Mouse (Mus musculus): ENCODE data around the gene Slc25a27.
A peak's percentile ranks its signal among the peaks of the same experiment; 100 is the strongest.

The Slc25a27 gene

DNA sequence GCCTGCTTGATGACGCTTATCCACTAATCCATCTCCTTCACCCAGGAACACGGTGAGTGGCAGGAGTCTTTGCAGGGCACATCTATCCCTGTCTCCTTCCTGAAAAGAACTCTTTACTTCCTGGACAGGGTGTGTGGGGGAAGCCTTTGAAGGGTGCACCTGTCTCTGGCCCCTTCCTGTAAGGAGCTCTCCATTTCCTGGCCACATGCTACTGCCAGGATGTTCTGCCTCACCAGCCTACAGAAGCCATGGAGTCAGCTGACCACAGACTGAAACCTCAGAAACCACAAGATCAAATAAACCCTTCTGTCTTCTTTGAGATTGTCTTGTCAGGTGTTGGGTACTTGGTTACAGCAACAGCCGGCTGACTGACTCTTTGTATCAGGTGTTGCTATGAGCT lies 21.9 kb downstream of the Slc25a27 start:
- no peak for DNase-seq

DNA sequence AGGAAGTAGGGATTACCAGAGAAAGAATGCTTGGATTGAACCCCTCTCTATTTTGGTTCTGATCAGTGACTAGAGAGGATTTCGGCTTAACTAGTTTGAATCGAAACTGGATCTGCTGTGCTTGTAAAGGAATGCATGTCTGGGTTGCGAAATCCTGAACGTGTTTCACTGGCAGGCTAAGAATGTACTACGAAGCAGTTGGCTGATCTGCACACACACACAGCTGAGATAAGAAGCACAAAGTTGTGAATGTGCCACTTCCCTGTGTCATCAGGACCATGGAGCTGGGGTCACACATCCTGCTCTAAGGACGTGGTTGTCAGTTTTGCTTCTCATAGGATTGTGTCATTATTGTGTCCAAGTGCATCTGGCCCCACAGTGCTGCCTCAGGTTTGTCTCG lies 22.6 kb downstream of the Slc25a27 start:
- DNase-seq = no peak

DNA sequence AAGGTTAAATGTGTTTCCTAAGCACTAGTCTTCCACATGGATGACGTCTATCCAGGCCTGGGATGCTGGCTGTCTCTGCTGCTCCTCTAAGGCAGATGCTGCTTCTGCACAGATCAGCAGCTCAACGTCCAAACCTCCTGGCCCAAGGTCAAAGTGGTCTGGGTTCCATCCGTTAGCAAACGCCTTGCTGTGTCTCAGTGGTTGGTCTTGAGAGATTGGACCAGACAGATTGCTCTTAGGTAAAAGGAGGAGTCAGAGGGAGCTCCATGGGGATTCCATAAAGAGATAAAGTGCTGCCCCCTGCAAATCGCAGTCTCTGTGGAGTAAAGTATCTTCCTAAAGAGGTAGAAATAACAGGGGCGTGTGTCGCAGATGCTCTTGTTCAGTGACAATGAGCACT lies 23.8 kb downstream of the Slc25a27 start:
- DNase-seq = no peak

DNA sequence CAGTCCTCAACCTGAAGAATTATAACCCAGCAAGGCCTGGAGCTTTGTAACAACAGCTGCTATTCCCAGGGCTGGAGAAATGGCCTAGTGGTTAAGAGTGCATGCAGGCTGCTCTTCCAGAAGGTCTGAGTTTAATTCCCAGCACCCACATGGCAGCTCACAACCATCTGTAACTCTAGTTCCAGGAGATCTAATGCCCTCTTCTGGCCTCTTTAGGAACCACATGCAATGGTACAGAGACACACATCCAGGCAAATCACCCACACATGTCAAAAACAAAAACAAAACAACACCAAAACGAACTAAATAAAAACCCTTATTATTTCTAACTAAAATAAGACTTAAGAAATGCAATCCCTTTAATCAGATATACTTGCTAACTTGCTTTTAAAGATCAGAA lies 26.2 kb downstream of the Slc25a27 start:
- DNase-seq = no peak

DNA sequence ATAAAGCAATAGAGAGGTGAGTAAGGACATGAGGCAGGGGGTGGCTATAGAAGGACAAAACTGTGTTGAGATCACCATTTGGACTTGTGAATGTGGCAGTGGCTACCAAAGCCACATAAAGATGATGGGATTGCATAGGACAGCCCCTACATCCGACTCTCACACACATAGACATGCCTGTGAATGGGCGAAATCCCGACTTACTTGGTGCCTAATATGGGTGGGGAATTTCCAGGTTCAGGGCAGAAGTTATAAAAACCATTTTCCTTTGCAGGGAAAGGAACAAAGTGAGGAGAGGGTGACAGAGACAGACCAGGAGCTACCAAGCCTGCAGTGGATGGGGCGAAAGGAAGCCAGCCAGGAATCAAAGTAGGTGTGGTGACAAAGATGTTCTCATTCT lies 29.9 kb downstream of the Slc25a27 start:
- no peak for DNase-seq

DNA sequence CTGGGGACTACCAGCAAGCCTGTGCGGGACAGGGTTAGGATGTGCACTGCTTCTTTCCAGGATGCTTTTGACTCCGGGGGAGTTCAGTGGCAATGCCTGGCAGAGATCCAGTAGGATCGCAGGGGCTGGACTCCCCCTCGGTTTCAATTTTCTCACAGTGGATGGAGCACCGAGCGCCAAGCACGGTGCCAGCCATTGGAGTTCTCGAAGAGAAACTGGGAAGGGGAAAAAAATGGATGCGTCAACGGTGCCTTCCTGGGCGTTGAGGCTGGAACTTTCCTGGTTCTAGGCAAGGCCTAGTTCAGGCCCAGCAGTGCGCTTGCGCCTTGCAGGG lies 36.6 kb downstream of the Slc25a27 start:
- no peak for DNase-seq

DNA sequence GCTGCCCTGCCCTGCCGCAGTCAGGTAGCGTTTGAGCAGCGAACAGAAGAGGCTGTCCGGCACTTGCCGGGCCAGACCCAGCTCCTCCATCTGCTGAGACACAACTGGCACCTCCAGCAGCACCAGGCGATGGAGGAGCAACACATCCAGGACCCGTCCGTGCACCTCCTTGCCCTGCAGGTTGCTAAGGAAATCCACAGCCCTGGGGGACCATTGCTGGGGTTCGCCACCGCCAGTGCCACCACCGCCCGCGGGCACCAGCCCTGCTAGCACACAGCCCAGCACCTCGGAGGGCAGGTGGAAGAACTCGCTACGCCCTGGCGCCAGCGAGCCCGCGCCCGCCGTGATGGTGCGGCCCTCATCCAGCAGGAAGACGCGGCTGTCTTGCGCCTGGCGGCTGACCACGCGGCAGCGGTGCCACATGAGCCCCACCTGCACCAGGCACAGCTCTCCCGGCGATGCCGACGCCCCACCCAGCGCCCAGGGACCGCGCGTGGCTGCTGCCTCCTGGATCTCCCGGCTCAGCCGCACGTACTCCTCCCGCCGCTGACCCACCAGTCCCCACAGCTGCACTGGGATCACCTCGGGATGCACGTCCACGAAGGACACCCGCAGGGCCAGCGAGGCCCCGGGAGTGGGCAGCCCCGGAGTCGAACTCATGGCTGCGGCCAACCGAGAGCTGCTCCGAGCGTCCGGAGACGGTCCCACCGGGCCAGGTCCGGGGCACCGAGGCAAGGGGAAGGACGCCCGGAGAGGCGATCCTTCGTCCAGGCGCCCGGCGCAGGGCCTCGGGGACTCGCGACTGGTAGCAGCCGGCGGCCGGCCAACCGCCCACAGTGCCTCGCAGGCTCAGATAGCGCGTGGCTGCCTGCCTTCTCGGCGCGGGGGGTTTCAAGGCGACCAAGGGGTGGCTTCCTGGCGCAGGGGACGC lies 37.3 kb downstream of the Slc25a27 start, which contains the start of gene Tdrd6:
TSS of gene Tdrd6 (minus strand) at position 804 of the 931 bp plus-strand sequence.
- DNase-seq = no peak

DNA sequence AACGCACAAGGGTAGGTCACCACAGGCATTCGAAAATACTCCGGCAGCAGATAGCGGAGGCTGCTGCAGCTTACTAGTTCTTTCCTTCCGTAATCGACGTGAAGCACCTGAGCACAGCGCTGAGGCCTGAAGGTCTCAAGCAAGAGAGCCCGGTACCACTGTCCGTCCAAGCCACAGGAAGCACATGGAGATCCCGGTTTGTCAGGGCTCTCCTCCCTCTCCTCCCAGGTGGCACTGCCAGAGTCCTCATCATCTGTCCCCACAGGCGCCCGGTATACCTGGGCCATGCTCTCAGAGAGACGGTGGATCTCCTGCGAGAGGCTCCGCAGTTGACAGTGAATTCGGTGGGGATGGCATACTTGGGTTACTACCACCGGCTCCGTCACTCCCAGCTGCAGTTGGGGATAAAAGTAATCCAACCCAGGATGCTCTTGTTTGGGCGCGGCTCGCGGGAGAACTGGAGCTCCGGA lies 38.0 kb downstream of the Slc25a27 start:
- no peak for DNase-seq

DNA sequence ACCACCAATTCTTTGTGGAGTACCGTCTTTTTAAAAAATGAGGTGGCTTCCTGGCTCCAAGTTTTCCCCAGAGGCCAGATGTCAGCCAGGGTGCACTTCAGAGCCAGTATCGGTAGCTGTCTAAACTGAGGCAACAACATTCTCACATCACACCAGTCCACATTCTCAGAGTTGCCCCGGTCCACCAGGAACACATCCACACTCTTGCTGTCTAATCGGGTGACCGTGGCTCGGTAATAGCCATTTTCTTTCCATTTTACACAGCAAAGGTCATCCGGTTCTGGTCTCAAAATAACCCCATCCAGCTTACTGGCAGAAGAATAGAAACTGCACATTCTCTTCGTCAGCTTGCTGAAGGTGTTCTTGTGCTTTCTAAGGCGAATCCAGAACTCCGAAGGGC lies 38.8 kb downstream of the Slc25a27 start:
- no peak for DNase-seq

DNA sequence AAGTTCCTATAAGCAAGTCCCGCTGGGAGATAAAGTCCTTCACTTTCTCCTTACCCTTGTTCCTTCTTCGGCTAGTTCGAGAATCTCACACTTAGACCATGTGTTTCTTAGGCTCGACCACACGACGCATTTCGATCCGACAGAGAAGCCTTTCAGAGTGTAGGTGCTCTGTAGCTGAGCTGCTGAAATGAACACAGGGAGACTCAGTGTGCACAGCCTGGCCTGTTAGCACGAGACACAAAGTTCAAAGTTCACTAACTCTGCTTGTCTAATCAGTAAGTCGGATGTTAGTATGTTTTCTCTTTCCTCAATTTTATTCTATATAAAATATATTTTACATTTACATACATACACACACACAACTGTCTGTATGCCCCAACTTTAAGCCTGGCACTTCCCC lies 44.9 kb downstream of the Slc25a27 start:
- no peak for DNase-seq

DNA sequence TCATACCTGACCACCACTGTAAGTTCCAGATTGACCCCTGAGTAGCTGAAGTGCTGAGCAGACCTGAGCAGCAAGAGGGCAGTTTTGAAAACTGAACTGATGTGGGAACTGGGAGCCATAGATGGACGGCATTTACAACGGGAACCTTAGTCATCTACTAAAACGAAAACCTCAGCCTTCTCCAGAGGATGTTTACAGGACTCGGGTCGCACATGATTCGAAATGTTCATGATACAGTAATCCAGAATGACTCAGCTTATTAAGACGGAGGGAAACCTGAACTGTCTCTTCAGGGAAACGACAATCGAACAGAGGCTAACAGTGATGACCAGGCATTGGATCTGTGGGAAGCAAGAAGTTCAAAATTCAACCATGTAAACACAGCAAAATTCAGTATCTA lies 47.9 kb downstream of the Slc25a27 start:
- no peak for DNase-seq

DNA sequence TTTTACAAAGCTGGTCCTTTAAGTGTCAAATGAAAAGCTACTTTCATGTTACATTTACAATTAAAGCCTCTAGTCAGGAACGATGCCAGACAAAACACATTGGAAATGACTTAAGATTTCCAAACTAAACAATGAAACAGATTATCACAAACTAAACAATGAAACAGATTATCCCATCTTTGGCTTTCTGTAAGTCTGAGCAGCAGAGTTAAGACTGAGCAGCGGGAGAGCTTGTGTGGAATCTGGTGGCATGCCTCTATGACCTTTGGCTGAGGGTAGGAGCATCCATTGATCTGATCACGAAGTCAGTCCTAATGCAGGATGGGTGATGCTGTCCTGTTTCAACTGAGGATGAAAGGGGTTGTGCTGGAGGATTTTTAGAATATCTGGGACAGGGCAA lies 54.8 kb downstream of the Slc25a27 start:
- no peak for DNase-seq

DNA sequence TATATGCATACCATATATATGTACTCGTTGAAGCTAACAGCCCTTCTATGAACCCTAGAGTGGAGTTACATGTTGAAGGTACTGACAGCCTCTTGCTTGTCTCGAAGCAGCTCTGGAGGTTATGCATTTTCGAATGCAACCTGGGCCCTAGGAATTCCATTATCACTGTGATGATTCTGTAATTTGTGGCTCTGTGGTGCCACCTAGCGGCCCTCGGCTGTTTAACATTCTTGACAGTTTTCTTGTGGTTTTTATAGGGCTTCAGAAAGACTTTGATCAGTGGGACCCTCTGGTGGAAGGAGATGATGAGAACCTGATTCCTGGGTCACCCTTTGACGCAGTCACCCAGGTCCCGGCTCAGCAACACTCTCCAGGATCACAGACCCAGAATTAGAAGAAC lies 55.4 kb downstream of the Slc25a27 start:
- DNase-seq = peak; percentile 15

DNA sequence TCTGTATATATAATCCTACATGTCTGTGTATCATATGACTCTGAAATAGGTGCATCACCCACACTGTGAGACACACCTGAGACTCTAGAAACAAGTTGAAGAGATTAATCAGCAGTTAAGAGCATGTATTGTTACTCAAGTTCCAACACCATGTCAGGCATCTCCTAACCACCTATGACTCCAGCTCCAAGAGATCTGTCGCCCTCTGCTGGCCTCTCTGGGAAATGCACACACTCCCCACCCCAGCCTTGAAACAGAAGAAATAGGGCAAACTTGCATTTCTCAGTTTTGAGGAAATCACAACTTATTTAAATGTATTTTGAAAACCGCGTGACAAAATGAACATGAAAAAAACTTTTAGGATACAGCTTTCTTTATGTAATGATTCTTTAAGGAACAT lies 60.3 kb downstream of the Slc25a27 start:
- DNase-seq = peak; percentile 10

DNA sequence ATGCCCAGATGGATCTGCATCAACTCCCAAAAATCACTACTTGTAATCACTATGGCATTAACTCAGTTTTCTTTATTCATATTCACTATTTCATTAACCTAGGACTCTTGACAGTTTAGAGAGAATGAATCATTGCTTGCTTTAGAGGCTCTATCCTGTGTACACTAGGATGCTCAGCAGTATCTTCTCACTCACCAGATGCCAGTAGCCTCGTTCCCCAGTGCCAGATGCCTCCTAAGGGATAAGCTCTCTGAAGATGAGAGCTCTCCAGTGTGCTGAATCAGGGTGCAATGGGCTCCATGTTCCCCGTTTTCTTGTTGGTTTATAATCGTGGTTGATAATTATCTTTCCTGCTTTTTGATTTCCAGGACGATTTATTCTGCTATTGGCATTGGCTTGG lies 68.3 kb downstream of the Slc25a27 start:
- no peak for DNase-seq

DNA sequence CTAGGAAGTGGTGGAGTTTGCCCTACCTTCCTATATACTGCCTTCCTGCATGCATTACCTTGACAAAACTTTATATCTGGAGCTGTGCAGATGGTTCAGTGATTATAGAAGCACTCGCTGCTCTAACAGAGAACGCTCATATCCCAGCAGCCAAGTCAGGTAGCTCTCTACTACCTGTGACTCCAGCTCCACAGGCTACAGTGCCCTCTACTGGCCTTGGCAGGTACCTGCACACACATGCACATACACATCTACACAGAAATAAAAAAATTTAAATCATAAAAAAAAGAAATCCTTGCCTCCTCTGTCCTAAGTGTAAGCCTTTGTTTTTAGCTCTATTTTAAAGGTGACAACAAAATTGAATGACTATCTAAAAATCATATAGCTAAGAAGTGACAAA lies 69.3 kb downstream of the Slc25a27 start:
- no peak for DNase-seq

DNA sequence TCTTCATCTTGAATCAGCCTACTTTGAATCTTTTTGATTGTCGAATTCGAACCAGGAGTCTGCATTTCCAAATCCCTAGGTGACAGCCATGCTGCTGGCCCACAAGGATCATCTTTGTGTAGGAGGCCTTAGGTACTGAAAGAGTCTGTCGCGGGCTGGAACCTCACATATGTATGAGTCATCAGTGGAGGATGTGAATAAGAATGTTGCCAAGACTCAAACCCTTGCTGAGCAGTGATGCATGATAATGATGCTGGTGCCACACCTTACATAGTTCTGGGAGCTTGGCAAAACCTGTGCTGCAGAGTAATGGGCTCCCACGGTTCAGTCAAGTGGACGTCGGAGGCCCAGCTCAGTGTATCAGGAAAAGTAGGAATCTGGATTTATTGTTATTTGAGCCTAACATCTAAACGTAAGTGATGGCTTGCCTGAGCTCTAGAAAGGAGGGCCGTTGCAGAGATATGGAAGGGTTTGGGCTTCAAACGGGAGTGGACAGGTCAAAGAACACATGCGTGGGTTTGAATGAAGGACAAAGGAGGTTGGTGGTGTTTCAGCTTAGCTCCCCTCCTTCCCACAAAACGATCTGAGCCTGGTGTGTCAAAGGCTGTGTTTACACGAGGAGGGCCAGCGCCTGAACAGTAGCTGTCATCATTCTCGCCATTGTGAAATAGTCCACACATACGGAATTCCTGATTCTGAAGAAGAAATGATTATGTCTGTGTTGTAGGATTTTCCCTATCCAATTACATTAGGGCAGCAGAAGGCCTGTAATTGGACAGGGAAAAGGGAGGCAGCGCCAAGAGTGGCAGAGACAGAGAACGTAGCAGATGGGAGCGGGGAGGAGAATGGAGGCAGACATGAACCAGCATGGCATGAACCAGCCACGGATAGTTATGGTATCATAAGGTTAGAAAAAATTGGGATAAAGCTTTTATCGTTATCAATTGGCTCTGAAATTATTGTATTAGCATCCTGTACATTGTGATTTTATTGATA lies 74.4 kb downstream of the Slc25a27 start:
- DNase-seq = no peak
